Mouse (Mus musculus) liver, postnatal 0 days (tissue): ENCODE results near the gene Col23a1.

Source experiments
- CTCF ChIP-seq: sonication (generic); IDR thresholded peaks from 2 replicates; pipeline ENCODE4 v1.5.1; 2016; ENCODE audit warnings: antibody characterized with exemption, low read depth
- EP300 ChIP-seq: IDR thresholded peaks from 2 replicates; pipeline ENCODE4 v1.6.1; 2016; ENCODE audit warnings: antibody characterized with exemption, low read depth, mild to moderate bottlenecking

DNA sequence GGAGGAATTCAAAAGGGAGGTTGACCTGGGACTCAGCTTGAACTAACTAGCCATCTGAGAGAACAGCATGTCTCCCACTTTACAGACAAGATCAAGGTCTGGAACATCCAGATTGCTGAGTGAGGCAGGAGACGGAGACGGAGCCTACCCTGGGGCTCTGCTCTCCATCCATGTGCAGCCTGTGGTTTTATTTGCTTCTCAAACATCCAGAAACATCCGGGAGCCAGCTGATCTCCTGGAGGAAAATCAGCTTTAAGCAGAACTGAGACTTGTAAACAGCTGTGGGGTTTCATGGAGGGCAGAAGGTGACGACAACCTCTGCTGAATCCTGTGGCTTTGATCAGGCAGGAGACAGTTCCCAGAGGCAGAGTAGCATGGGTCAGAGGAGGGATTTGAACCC is 256.1 kb downstream of the Col23a1 start:
- no peak for TF ChIP-seq CTCF
- no peak for TF ChIP-seq EP300
